Mouse (Mus musculus): ENCODE data around the gene Inpp5k. TPM values are rescaled to one million over a fixed set of nuclear protein-coding genes. Genes with fewer than 3 reads are reported as not detected.
A peak's percentile ranks its signal among the peaks of the same experiment; 100 is the strongest.

The Inpp5k gene
- total RNA-seq, 1 experiment from 2014 or later = 68.4 TPM

GRCm38 (mm10) chr11:75651426-75652221 lies 20.8 kb downstream of the Inpp5k start:
- no peak for ATAC-seq (replicated peaks; ENCODE audit: insufficient number of reproducible peaks, low FRiP score, low TSS enrichment, poor library complexity, severe bottlenecking)

DNA sequence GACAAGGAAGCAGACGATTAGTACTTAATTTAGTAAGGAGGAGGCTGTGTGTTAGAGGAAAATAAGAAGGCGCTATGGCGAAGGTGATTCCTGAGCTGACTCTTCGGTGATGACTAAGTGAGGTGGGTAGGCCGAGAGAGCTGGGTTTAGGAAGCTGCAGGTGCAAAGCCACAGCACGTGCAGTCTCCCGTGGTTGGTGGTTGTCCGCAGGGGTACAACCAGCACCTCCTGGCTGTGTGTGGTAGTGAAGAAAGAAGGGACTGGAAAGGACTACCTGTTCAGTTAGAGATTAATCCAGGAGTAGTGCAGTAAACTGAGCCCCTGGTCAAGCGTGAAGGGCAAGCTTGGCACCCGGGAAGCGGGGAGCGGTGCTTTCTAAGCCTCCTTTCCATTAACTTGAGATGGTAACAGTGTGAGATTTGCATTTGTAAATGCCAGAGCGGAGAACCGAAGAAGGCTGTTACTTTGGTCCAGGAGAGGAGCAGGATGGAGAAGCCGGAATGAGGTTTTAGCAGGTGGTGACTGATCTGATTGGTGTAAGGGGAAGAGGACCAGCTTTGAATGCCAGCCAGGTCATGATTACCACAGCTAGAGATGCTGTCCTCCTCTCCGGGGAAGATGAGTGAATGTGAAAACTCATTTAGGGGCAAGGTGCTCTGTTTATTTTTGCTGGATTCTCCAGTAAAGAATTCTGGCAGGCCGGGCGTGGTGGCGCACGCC lies 21.6 kb downstream of the Inpp5k start:
- no peak for ATAC-seq (replicated peaks; ENCODE audit: insufficient number of reproducible peaks, low FRiP score, low TSS enrichment, poor library complexity, severe bottlenecking)

DNA sequence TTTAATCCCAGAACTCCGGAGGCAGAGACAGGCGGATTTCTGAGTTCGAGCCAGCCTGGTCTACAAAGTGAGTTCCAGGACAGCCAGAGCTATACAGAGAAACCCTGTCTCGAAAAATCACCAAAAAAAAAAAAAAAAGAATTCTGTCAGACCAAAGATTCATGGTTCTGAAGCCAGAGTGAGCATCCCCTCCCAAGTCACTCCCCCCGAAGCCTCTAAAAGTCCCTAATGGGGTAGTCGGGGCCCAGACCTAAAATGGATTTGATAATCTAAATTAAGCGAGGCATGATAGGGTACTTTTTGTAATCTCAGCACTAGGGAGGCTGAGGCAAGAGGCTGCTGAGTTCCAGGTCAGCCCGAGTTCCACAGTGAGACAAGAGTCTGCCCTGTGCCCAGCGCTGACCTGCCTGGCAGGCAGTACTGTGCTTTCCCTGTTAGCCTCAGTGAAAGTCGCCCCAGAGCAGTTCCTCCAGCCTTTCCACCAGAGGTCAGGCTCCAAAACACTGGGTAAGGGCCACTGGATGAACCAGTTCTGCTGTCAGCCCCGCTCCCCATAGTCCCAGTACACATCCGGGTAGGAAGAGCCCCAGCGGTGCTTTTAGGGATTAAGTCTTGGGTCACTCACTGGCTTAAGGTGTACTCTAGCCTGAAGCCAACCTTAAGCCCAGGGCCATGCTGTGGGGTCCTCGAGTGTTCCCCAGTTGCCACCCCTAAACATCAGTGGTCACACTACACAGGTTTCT lies 22.3 kb downstream of the Inpp5k start:
- ATAC-seq (replicated peaks; ENCODE audit: insufficient number of reproducible peaks, low FRiP score, low TSS enrichment, poor library complexity, severe bottlenecking) = no peak; the same call in none of the 2 replicates

DNA sequence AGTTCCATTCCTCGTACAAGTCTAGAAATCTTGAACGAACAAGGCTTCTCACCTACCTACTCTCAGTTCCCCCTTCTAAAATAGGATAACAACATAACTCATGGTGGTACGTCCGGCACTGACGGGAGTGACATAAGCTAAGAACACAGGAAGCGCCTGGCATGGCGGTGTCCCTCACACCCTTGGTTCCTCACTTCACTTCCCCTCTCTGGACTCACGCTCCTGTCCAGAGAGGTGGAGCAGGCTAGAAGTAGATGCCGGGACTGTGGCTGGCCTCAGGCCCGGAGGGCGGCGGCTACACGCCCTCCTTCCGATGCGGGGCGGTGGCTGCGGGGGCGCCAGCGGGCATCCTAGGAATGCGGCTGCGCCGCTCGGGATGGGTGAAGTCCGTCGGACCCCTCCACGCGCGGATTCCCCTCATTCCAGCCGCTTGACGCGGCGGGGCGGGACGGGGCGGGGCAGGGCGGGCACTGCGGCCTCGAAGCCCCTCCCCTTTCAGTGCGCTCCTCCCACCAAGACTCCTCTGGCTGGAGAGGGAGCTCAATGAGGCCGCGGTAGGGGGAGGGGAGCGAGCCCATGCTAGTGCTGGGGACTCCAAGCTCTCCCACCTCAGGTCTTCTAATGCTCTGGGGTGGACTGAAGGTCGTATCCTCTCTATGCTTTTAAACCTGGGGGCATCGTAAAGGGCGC lies 23.1 kb downstream of the Inpp5k start:
- ATAC-seq (replicated peaks; ENCODE audit: insufficient number of reproducible peaks, low FRiP score, low TSS enrichment, poor library complexity, severe bottlenecking) = peak; percentile 67

DNA sequence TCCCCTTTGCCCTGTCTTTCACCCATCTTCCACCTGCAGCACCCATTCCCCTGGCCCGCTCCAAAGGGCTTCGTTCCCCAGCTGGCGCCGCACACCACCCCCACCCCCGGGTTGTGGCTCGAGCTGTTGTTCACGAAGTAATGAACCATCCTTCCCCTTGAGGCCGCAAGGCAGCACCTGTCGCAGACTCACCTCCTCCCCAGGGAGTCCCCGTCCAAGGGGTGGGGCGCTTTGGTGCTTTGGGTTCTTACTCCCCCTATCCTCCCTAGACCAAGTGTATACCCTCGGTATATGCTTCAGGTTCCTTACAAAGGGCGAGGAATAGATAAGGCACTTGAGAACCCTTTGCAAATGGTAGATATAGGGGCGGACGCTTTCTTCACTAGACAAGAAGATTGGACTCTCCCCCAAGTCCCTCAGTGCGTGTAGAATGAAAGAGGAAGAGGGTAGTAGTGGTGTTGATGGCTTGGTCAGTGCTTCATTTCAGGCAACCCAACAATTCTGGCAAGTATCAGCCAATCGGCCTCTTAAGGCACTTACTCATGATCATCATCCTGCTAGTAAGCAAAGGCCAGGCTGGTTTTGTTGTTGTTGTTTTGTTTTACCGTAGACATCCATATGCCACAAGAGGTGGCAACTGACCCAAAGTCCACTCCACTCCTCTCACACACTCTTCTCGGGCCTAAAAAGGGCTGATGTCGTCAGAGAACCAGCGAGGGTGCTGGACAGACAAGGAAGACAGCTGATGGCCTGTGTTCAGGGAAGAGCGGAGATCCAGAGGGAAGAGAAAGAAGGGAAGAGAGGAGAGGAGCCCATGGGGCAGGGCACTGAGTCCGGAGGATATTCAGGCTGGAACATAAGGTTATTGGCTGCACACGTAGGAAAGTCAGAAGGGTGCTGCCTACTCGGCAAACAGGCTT lies 23.9 kb downstream of the Inpp5k start:
- peak; percentile 2; the same call in 1 of the 2 replicates for ATAC-seq (replicated peaks; ENCODE audit: insufficient number of reproducible peaks, low FRiP score, low TSS enrichment, poor library complexity, severe bottlenecking)

DNA sequence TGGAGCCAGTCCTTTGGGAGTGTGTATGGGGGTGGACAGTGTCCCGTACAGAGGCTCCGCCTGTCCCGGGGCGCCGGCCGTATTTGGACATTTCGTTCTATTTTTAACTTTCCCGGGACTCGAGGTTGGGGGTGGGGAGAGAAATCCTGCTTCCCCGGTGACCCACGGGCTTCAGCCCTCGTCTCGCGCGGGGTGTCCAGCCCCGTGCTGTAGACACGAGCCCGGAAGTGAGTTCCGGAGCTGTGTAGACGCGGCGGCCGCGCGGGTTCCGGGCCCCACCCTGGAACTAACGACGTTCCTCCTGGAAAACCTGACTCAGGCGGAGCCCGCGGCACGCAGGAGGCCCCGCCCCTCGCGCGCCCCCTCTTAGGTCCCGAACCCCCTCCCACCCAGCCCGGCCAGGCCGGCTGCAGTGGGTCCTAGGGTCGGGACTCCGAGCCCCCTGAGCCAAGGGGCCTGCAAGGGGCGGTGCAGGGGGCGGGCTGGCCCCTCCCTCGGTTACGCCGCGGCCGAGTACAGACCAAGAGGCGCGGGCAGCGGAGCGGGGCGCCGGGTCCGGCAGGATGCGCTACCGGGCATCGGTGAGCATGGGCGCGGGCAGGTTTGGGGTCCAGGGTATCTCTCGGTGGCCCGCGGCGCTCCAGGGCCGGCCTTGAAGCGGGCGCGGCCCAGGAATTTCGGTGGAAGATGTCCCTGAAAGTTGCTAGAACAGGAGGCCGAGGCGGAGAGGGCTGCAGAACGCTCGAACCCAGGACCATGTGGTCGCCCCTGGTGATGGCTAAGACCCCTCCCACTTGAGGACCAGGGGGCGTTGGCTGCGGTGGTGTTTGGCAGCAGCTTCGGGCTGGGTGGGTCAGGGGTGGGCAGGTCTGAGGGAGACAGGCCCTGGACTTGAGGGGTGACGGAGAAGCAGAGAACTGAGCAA lies 25.1 kb downstream of the Inpp5k start:
- ATAC-seq (replicated peaks; ENCODE audit: insufficient number of reproducible peaks, low FRiP score, low TSS enrichment, poor library complexity, severe bottlenecking) = no peak

DNA sequence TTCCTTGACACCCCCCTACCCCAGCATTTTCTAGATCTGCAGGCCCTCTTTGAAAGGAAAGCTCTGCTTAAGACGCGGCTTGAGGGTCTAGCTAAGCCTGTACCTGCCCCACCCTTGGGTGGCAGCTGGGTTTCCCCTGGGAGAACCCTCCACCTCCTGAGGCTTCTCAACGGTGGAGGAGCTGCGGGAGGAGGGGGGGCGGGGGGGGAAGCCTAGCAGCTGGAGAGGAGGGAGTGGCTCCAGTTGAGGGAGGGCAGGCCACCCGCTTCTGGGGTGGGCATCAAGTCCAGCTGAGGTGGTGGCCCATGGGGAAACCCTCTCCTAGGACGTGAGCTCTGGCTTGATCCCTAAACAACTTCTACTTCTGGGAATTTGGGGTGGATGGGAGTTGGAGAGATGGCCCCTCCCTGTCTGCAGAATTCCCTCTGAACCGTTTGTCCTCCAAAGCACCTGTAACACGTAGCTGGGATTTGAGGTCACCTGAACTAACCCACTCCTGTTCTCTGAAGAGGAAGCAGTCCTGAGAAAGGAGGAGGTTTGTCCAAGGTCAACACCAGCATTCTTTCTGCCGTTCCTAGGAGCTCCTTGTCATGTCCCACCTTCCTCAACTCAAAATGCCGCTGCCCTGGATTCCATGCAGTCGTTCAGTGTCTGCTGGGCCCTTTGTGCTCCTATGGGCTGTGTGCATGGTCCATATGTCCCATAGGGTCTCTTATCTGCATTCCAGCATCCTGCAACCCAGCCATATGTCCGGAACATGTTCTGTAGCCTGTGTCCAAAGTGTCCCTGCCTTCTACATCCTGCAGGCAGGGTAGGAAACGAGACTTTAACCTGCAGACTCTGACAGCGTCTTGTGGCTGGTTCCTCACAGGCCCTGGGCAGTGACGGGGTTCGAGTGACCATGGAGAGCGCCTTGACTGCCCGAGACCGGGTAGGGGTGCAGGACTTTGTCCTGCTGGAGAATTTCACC lies 26.1 kb downstream of the Inpp5k start:
- no peak for ATAC-seq (replicated peaks; ENCODE audit: insufficient number of reproducible peaks, low FRiP score, low TSS enrichment, poor library complexity, severe bottlenecking)

DNA sequence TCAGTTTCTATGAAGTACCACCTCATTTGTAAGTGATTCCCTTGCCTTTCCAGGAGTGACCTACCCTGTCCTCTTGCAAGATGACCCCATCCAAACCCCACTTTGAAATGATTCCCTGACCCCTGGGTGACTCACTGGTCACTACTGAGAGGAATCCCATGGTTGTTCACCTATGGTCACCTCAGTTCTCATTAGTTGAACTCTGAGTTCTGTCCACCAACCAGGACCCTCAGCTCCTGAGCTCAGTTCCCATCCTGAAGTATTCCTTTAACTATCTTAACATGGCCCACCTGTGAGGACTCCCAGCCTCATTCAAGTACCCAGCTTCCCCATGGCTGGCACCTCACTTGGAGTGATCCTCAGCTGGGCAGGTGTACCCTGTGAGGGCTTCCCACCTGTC lies 27.1 kb downstream of the Inpp5k start:
- ATAC-seq (replicated peaks; ENCODE audit: insufficient number of reproducible peaks, low FRiP score, low TSS enrichment, poor library complexity, severe bottlenecking) = no peak

DNA sequence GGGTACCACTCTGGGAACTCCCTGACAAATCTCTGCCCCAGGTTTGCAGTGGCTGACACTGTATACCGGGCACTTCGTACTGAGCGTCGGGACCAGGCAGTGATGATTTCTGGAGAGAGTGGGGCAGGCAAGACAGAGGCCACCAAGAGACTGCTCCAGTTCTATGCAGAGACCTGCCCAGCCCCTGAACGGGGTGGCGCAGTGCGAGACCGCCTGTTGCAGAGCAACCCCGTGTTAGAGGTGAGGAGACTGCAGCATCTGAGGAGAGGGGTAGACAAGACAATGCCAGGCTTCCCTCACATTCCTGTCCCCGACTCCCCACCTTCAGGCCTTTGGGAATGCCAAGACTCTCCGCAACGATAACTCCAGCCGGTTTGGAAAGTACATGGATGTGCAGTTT lies 27.5 kb downstream of the Inpp5k start:
- no peak for ATAC-seq (replicated peaks; ENCODE audit: insufficient number of reproducible peaks, low FRiP score, low TSS enrichment, poor library complexity, severe bottlenecking)

- peak; percentile 67 for ATAC-seq (replicated peaks; ENCODE audit: insufficient number of reproducible peaks, low FRiP score, low TSS enrichment, poor library complexity, severe bottlenecking)
Measured at GRCm38 (mm10) chr11:75658996-75659750, 28.4 kb downstream of the Inpp5k start.

- no peak for ATAC-seq (replicated peaks; ENCODE audit: insufficient number of reproducible peaks, low FRiP score, low TSS enrichment, poor library complexity, severe bottlenecking)
Measured at GRCm38 (mm10) chr11:75660081-75660590, 29.3 kb downstream of the Inpp5k start.

GRCm38 (mm10) chr11:75660941-75661800 lies 30.4 kb downstream of the Inpp5k start:
- ATAC-seq (replicated peaks; ENCODE audit: insufficient number of reproducible peaks, low FRiP score, low TSS enrichment, poor library complexity, severe bottlenecking) = no peak

GRCm38 (mm10) chr11:75662131-75662530 lies 31.3 kb downstream of the Inpp5k start:
- ATAC-seq (replicated peaks; ENCODE audit: insufficient number of reproducible peaks, low FRiP score, low TSS enrichment, poor library complexity, severe bottlenecking) = no peak

DNA sequence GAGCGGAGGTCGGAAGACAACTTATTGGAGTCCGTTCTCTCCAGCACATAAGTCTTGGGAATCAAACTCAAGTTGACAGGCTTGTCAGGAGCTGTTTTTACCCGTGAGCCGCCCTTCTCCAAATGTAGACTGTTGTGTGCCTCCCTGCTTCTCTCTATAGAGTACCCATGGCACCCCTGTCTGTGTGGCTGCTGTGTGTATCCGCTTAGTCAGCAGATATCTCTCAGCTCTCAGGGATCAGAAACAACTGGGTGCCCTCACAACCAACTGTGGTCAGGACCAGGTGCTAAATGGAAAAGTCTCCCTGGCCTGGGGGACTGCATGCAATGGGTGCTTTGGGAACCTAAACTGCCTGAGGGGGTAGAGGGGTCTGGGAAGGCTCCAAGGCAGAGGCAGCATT lies 35.5 kb downstream of the Inpp5k start:
- no peak for ATAC-seq (replicated peaks; ENCODE audit: insufficient number of reproducible peaks, low FRiP score, low TSS enrichment, poor library complexity, severe bottlenecking)
